Mouse (Mus musculus) layer of hippocampus, adult 8-10 months (tissue): ENCODE data around the gene Zfp626. TPM values are rescaled to one million over a fixed set of nuclear protein-coding genes. Genes with fewer than 3 reads are reported as not detected.
"Not testable (repeated sequence)": the region's sequence is repeated elsewhere in the genome, so short reads cannot be mapped to it uniquely, and the experiment has no call there.

ENCODE experiments used
- DNase-seq, 2 experiments: peaks; one replicate each; pipeline ENCODE4 v3.0.0; 2022; ENCODE audit warnings: low spot score in 2 of 2
- total RNA-seq, 4 experiments: library from RNA; stranded (reverse); gene quantifications; 2 replicates each; pipeline ENCODE4 v1.2.4; 2022

The Zfp626 gene
- total RNA-seq, 4 experiments from 2014 or later: 8.6 to 10.6 (median 9.3) TPM

- peak; percentile 25 to 41 for DNase-seq
Observed at GRCm38 (mm10) chr7:27860396-27861235, 53.6 kb downstream of the Zfp626 start.

- not testable (repeated sequence) for DNase-seq
Observed at GRCm38 (mm10) chr7:27862578-27862977, 55.6 kb downstream of the Zfp626 start.

Other genes with a start within 250 kb of the Zfp626 start
- 100 to 1,000 TPM in 2 of 4 experiments, 10 to 100 TPM in 2; 72.2 to 109 (median 97.5) TPM for gene Akt2, start 215.6 kb upstream of the Zfp626 start, total RNA-seq
- gene Ttc9b, start 153.3 kb upstream of the Zfp626 start, total RNA-seq: 10 to 100 TPM; 37.0 to 42.0 (median 41.1) TPM
- 100 to 1,000 TPM; 140 to 155 (median 146) TPM for gene Map3k10, start 132.6 kb upstream of the Zfp626 start, total RNA-seq
- gene Zfp607b, start 117.9 kb upstream of the Zfp626 start, total RNA-seq: 10 to 100 TPM in 2 of 4 experiments, 1 to 10 TPM in 2; 9.6 to 13.5 (median 10.5) TPM
- gene Zfp60, start 75.8 kb upstream of the Zfp626 start, total RNA-seq: 10 to 100 TPM; 37.9 to 43.5 (median 41.4) TPM
- 1 to 10 TPM; 3.8 to 4.9 (median 4.3) TPM for gene Zfp59, start 31.4 kb downstream of the Zfp626 start, total RNA-seq
- 1 to 10 TPM; 2.6 to 3.2 (median 2.9) TPM for gene Zfp607a, start 50.3 kb downstream of the Zfp626 start, total RNA-seq
- gene Zfp974, start 122.3 kb downstream of the Zfp626 start, total RNA-seq: 10 to 100 TPM; 17.8 to 20.6 (median 18.9) TPM
- 10 to 100 TPM; 20.2 to 23.6 (median 21.4) TPM for gene Zfp780b, start 172.0 kb downstream of the Zfp626 start, total RNA-seq
- gene Zfp850, start 206.9 kb downstream of the Zfp626 start, total RNA-seq: 1 to 10 TPM; 5.4 to 8.6 (median 6.5) TPM
- gene Psmc4, start 242.9 kb downstream of the Zfp626 start, total RNA-seq: 100 to 1,000 TPM; 130 to 135 (median 134) TPM